Mouse (Mus musculus) G1E-ER4 (cell line): ENCODE results near the gene Fgfrl1. TPM values are rescaled to one million over a fixed set of nuclear protein-coding genes. Genes with fewer than 3 reads are reported as not detected.

ENCODE experiments used
- GATA1 ChIP-seq: IDR thresholded peaks from one replicate; pipeline ENCODE4 v1.8.0; 2012; ENCODE audit warnings: low read length, inconsistent platforms
- polyA plus RNA-seq: library from polyadenylated mRNA; stranded (reverse); fragments of >175 nt; gene quantifications from 2 replicates; pipeline ENCODE4 v1.2.3, GENCODE M21; 2012

The Fgfrl1 gene
- polyA plus RNA-seq, 1 experiment, result 13.3 TPM

DNA sequence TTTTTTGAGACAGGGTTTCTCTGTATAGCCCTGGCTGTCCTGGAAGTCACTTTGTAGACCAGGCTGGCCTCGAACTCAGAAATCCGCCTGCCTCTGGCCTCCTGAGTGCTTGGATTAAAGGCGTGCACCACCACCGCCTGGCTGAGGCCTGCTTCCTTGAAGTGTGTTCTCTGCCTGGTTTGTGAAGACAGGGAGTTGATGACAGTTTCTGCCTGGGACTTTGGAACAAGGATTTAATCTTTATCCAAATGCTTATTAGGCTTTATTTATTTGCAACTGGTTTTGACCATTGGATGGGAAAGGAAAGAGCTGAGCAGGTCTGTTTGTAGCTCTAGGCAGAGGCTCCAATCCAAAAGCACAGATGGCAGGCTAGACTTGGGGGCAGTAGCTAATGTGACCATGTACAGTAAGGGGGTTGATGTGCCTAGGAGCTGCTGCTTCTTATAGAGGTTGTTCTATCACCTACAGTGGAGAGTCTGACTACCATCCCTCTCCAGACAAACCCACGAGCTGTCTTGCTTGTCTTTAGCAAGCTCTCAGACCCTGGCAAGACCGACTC is 13.8 kb upstream of the Fgfrl1 start:
- TF ChIP-seq GATA1, result no peak

DNA sequence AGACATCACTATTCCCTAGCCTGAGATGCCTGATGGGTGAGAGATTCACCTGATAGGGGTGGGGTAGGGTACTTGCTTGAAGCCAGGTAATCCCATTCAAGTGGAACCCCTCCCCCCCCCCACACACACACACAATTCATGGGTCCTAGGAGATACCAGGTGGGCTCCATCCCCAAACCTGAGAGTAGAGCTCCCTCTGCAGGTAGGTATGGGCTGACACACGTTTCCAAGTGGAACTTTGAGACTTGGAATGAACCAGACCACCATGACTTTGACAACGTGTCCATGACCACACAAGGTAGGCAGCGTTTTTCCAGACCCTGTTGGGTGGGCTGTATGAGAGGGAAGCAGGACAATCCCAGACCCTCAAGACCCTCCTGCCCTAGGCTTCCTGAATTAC is 12.3 kb upstream of the Fgfrl1 start:
- TF ChIP-seq GATA1, result no peak

DNA sequence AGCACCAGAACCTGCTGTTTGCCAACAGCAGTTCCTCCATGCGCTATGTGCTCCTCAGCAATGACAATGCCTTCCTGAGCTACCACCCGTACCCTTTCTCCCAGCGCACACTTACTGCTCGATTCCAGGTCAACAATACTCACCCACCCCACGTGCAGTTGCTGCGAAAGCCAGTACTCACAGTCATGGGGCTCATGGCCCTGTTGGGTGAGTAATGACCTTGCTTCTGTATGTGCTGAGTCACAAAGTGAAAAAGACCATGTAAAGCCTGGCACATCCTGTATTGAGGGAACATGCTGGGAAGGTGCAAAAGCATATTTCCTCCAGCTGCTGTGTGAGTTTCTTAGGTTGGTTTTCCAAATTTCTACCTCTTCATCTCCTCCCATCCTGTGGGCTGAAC is 11.3 kb upstream of the Fgfrl1 start:
- no peak for TF ChIP-seq GATA1

DNA sequence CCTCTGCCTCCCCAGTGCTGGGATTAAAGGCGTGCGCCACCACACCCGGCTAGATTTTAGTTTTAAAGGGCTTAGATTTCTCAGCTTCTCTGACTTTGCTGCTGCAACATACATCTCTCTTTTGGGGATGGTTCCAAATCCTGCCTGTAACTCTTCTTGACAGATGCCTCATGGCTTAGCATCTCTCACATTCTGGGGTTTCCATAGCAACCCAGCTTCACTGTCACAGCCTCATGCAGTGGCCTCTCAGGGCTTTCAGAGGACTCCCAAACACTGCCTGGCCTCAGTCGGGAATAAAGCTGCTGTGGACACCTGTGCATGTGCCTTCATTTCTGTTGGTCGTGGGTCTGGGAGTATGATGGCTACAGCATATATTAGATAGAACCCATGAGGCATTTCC is 3.1 kb upstream of the Fgfrl1 start:
- no peak for TF ChIP-seq GATA1

DNA sequence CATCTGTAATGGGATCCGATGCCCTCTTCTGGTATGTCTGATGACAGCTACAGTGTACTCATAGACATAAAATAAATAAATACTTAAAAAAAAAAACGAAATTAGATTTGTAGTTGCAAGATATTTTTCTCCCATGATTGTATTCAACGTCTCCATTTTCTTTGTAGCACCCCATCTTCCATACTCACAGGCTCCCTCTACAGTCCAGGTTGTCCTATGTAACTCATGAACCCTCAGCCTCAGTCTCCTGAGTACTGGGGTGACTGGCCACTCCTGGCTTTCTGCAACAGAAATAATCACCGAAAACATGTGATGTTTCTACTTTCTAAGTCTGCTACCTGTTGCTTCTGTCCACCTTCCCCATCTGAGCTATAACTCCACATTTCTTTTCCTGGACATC is 1.0 kb upstream of the Fgfrl1 start:
- no peak for TF ChIP-seq GATA1

DNA sequence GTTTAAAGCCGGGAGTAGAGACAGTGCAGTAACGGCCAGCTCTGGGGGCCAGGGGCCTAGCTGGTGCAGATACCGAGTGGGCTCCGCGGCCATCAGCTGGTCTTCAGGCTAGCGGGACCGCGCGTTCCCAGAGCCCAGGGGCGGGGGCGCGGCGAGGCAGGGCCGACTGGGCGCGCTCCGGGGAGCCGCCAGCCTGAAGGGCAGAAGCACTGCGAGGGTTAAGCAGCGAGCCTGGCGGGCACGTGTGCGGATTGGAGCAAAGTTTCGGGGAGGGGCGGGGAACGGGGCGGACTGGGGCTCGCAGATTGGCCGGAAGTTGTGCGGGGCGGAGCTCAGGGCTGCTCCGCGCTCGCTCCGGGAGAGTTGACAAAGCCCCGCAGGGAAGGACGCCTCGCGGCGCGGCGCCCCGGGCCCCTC is 1.7 kb downstream of the Fgfrl1 start:
- no peak for TF ChIP-seq GATA1

DNA sequence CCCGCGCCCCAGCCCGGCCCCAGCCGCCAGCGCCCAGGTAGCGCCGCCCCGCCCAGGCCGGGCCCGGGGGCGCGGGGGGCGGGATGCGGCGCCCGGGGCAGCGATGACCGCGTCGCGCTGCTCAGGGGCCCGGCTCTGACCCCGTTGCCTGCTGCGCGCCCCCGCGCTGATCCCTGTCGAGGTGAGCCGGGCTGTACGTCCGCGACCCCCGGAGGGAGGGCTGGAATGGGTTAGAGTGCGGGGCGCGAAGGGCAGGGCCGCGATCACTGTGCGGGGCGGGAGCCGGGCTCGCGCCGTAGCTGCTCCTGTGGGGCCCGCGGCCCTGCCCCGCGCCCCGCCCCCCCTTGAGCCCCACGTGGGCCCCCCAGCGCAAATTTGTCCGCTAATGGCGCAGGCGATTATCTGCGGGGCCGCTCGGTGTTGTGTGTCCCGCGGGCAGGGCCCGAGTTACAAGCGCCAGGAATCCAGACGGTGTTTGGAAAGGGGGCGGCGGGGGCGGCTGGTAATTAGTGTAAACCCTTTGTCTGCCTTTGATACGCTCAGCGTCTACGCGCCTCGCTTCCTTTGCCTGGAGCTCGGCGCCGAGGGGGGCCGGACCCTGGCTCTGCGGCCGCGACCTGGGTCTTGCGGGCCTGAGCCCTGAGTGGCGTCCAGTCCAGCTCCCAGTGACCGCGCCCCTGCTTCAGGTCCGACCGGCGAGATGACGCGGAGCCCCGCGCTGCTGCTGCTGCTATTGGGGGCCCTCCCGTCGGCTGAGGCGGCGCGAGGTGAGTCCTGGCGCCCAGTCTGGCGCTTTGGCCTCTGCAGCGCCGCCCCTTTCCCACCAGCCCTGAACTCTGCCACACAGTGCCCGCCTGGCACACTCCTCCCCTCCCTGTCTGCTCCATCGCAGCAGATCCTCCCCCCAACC is 2.4 kb downstream of the Fgfrl1 start:
- TF ChIP-seq GATA1, result no peak

DNA sequence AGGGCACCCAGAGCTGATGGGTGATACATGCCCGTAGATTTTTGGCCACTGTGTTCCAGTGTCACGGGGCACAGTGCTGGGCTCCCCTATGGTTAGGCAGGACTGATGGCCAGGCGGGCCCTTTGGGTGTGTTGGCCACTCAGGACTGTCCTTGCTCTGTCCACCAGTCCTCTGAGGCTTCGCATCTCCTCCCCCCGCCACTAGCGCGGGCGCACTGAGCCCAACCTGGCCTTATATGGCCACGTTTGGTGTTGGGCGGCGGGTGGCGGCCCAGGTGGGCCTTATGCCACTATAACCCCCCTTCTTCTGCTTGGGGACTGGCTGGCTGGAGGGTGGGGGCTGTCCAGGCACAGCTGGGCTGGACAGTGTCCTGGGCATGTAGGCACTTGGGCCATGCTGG is 3.7 kb downstream of the Fgfrl1 start:
- TF ChIP-seq GATA1, result no peak

DNA sequence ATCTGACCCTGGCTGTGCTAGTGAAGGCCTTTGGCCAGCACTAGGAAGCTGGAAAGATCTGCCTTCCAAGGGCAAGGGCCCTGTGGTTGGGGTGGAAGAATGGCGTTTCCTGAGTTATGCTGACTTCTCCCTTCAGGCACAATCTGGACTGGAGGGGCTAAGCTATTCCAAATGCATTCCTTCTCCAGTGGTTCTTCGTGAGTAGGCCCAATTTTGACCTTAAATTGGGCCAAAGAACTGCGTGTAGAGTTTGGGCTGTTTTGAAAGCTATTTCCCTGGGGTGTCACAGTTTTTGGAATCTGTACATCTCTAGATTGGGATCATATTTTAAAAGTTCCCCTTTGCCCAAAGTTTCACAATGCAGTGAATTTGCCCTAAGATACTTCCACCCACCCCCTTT is 4.4 kb downstream of the Fgfrl1 start:
- TF ChIP-seq GATA1, result no peak

DNA sequence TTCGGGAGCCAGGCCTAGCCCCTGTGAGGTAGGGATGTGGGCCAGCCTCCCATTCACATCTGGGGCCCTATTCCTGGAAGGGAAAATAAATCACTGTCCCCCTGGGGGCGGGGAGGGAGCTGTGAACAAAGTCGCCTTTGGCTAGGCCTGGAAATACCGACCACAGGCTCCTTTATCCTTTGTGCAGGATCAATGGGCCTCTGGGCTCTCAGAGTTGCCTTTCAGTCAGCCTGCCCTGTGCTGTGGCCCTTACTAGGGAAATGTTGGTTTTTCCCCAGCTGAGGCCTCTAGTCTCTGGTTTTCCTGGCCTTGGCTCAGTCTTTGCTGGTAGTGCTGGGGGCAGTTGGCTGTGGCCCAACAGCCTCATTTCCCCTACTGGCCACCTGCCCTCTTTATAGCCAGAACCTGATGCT is 5.2 kb downstream of the Fgfrl1 start:
- no peak for TF ChIP-seq GATA1

DNA sequence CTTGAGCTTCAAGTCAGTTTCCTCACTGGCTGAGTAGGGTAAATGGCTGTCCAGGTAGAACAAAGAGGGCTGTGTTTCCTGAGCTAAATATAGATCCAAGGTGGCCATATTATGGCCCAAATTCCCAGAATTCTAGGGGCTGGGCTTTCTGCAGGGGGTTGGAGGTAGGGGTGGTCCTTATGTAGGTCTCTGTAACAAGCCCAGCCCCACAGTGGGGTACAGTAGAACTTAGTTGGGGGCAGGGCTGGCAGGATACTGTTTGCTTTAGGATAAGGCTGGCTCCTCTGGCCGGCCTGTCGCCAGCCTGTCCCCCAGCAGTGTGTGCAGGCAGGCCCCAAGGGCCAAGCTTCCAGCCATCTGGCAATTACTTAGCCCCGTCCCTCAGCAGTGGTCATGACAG is 8.2 kb downstream of the Fgfrl1 start:
- no peak for TF ChIP-seq GATA1

DNA sequence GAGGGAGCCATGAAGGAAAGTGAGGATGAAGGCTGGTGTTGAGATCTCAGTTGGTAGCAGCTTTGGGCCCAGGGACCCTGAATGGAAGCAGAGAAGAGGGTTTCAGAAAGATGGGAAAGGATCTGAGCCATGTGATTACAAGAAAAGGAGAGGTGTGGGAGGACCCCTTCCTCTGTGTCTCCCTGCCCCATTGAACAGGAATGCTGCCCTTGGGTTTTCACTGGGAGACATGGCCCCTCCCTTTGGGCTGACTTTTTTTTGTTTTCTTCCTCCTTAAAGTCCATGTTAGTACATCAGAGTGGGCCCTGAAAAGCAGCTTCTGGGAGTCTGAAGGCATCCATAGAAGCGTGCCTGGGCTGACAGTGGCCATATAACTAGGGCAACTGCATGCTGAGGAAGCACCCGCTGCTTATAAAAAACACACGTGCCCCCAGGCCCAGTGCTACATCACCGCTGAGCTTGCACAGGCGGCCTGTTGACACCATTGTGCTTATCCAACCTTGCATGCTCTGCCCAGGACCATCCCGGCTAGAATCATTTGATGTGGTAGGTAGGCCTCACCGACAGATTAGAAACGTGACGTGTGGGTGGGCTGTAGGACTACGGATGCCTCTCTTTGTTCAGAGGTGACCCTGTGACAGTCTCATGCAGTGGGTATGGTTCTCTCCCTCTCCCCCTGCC is 9.3 kb downstream of the Fgfrl1 start:
- TF ChIP-seq GATA1, result no peak

DNA sequence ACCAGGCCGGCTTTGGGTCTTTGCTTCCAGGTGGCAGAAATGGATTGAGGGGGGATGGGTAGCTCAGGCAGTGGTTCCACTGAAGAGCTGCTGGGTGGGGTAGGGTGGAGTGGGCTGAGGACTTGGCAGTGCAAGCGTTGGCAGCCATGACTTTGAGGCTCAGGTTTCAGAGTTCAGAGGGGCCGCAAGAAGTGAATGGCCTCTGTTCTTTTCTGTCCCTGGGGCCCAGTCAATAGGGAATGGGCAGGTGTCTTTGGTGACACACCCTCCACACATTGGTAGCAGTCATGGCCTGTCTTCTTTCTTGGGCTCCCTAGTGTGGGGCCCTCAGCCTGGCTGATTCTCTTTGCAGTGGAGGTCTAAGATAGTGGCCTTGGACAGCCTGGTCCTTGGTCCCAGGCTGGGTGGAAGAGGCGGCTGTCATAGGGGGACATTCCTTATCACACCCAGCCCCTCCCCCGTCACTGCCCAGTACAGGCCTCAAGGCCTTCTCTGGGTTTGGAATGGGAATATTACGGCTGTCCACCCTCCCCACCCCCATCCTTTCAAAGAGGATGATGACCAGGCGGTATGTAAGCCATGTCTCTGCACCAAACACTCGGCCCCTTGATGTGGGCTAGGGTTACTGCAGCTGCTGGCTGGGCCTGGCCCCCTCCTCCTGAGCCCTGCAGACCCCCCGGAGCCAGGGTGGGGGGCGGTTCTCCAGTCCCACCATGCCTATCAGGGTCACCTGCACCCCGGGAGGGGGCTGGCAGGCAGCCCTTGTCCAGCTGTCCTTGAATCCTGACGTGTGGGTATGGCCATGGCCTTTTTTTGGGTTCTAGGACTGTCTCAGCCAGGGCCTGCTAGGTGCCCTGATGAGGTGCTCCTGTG is 11.8 kb downstream of the Fgfrl1 start:
- no peak for TF ChIP-seq GATA1

DNA sequence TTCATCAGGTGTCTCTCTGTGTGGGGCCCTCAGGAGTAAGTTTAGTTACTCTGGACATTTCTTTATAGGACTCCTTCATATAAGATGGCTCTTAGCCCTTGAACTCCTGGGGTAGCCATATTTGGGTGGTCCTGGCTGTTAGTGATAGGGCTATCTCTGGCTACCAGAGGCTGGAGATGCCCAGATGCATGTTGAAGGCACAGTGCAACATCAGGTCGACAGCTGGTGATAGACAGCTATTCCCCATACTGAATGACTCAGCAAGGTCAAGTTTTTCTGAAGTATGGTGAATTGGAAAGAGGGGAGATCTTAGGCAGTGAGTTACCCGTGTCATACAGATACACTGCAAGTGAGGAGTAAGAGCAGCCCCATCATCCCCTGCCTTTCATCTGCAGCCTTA is 15.6 kb downstream of the Fgfrl1 start:
- no peak for TF ChIP-seq GATA1

DNA sequence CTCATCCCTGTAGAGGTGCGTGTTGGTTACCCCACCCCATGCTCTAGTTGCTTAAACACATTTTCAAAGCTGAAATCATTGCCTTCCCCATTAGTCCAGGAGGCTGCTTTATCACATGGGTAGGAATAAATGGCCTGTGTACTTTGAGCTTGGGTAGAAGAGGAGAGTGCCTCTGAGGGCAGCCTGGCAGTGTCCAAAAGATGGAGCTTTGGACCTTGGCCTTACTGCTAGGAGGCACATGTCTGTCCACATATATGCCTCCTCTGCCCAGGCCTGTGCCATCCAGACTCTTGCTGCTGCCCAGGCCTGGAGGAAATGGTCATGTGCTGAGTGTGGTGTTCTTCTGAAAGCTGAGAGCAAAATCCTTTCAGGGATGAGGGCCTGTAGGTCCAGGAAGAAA is 16.2 kb downstream of the Fgfrl1 start:
- TF ChIP-seq GATA1, result no peak
